In the genomic region with DNA sequence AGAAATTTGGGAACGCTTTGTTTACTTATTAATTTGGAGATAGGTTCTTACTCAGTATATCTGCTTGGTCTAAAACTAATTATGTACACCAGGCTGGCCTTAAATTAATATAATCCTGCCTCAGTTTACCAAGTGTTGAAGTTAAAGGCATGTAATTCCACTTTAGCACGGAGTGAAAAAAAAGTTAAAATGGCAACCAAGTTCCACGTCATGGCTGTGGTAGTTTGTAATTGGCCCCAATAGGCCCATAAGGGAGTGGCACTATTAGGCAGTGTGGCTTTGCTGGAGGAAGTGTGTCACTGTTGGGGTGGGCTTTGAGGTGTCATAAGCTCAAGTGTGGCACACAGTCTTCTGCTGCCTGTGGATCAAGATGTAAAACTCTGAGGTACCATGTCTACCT, we compare ENCODE assay signal across 8 mouse cellular contexts. TPM values are rescaled to one million over a fixed set of nuclear protein-coding genes. Genes with fewer than 3 reads are reported as not detected.
A peak's percentile ranks its signal among the peaks of the same experiment; 100 is the strongest.
DNase-seq lines count a peak whose midpoint lies in the region; ATAC-seq lines count a peak whose summit lies in the region.

No protein-coding gene starts in this region.

- WGBS in kidney, embryonic 16.5 days, result 38% methylated on average over 3 of the region's 3 CpGs
- WGBS in hindbrain, embryonic 12.5 days, result 54% methylated on average over 3 of the region's 3 CpGs
- WGBS in midbrain, embryonic 10.5 days, result 54% methylated on average over 3 of the region's 3 CpGs

- no peaks in the 10 kb centered on the region for H3K27me3 ChIP-seq in kidney, embryonic 16.5 days (ENCODE audit: insufficient read depth, low read length)
- no peaks in the 10 kb centered on the region for H3K27me3 ChIP-seq in hindbrain, embryonic 12.5 days
- H3K27me3 ChIP-seq in midbrain, embryonic 10.5 days (ENCODE audit: low read depth, poor library complexity, severe bottlenecking), result no peaks in the 10 kb centered on the region

- H3K4me2 ChIP-seq in kidney, embryonic 16.5 days (replicated peaks; ENCODE audit: low read depth, low read length), result peak overlapping the region; percentile 87
- H3K4me2 ChIP-seq in hindbrain, embryonic 12.5 days (replicated peaks), result peak overlapping the region; percentile 70

- H3K4me1 ChIP-seq in kidney, embryonic 16.5 days (ENCODE audit: insufficient read depth, low read length), result peaks cover 14% of the 10 kb centered on the region
- peaks cover 12% of the 10 kb centered on the region for H3K4me1 ChIP-seq in hindbrain, embryonic 12.5 days
- peaks cover 10% of the 10 kb centered on the region for H3K4me1 ChIP-seq in midbrain, embryonic 10.5 days

- H3K9ac ChIP-seq in kidney, embryonic 16.5 days (replicated peaks; ENCODE audit: low read length), result peak overlapping the region; percentile 93
- H3K9ac ChIP-seq in hindbrain, embryonic 12.5 days, result peak overlapping the region; percentile 93; the same call in 1 of the 2 replicates

- peaks cover 5% of the 10 kb centered on the region; the same call in 1 of the 2 replicates for H3K9me3 ChIP-seq in kidney, embryonic 16.5 days (ENCODE audit: low read length)
- H3K9me3 ChIP-seq in hindbrain, embryonic 12.5 days (replicated peaks), result no peaks in the 10 kb centered on the region
- H3K9me3 ChIP-seq in midbrain, embryonic 10.5 days (replicated peaks), result 0 out of 2 replicates have a peak, but pooled peaks cover 7% of the 10 kb centered on the region

- ATAC-seq in kidney, embryonic 16.5 days (ENCODE audit: low FRiP score, low TSS enrichment), result no peak
- peak; percentile 19 for ATAC-seq in activated CD4-positive, CD25-positive, alpha-beta regulatory T cell, adult 4 months
- no peak for ATAC-seq in hindbrain, embryonic 12.5 days (ENCODE audit: low FRiP score)

- no peak overlapping the region for H3K27ac ChIP-seq in kidney, embryonic 16.5 days (ENCODE audit: low read length)
- no peak overlapping the region for H3K27ac ChIP-seq in hindbrain, embryonic 12.5 days
- peak overlapping the region; percentile 95 for H3K27ac ChIP-seq in midbrain, embryonic 10.5 days (replicated peaks)

- no peak for DNase-seq in kidney, adult 9 months
- no peak for DNase-seq in midbrain, embryonic 10.5 days (ENCODE audit: low spot score)
- no peak for DNase-seq in right cerebral cortex, adult 2 months (ENCODE audit: low spot score in 2 of 2)
- DNase-seq in right cerebral cortex, postnatal 10 days (ENCODE audit: low spot score in 2 of 2), result no peak
- DNase-seq in frontal cortex, adult 2 months (ENCODE audit: extremely low spot score in 1 of 2, low spot score in 1 of 2), result no peak

- peak overlapping the region; percentile 99 for H3K4me3 ChIP-seq in kidney, embryonic 16.5 days (ENCODE audit: low read length)
- peak overlapping the region; percentile 92 for H3K4me3 ChIP-seq in hindbrain, embryonic 12.5 days
- peak overlapping the region; percentile 94 for H3K4me3 ChIP-seq in midbrain, embryonic 10.5 days

- 0 out of 2 replicates have a peak, but pooled peaks cover 6% of the 10 kb centered on the region for H3K36me3 ChIP-seq in kidney, embryonic 16.5 days (ENCODE audit: insufficient read depth, low read length)
- H3K36me3 ChIP-seq in hindbrain, embryonic 12.5 days, result 0 out of 2 replicates have a peak, but pooled peaks cover 3% of the 10 kb centered on the region
- peaks cover 13% of the 10 kb centered on the region; the same call in 1 of the 2 replicates for H3K36me3 ChIP-seq in midbrain, embryonic 10.5 days

RNA-seq across cellular contexts. Expression of a gene that starts 1.0 kb away (rescaled TPM):
- 178 and 183 TPM in 2 replicates for polyA plus RNA-seq in kidney, embryonic 16.5 days (2015; fragmentation: Nextera tagmentation; extraction: Ambion mirVana)
- 100 to 1,000 TPM; 224 to 238 TPM for polyA plus RNA-seq in activated CD4-positive, CD25-positive, alpha-beta regulatory T cell, adult 4 months (2017; shearing (Covaris generic))
- 208 and 214 TPM in 2 replicates for polyA plus RNA-seq in hindbrain, embryonic 12.5 days (2016; fragmentation: Nextera tagmentation; extraction: Ambion mirVana)
- polyA plus RNA-seq in midbrain, embryonic 10.5 days (2016; fragmentation: Nextera tagmentation; extraction: Ambion mirVana), result 259 and 271 TPM in 2 replicates
- polyA plus RNA-seq in frontal cortex, adult 2 months (2012; rRNA removed), result 84.4 and 95.5 TPM in 2 replicates
